ENCODE assay signal across 21 mouse cellular contexts in the genomic region with DNA sequence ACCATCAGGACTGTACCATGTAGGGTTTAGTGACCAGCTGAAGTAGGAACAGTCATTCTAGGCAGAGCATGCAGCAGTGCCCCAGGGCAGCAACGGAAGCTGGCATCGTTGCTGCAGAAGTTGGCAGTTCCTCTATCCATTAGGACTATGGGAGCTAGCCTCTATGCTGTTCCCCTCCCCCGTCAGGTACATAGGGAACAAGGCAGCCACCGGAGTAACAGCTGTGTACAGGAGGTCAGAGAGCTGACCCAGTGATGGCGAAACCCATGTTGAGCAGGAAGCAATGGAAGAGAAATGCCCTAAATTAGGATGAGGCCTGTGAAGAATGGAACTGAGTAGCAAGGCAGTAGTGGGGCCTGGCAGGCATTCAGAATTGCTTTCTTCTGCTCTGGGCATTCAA. TPM values are rescaled to one million over a fixed set of nuclear protein-coding genes. Genes with fewer than 3 reads are reported as not detected.
DNase-seq lines count a peak whose midpoint lies in the region; ATAC-seq and TF ChIP-seq lines count a peak whose summit lies in the region.
"Had no signal": no experiment of that assay in that cellular context is flagged by ENCODE, and none has a peak within 500 bp of the region (broad histone marks: within the 10 kb centered on the region; RNA-seq: fewer than 3 reads in every experiment).

No protein-coding gene starts in this region.

- no peak for DNase-seq in embryonic facial prominence, embryonic 10.5 days (ENCODE audit: low spot score)
- peak; percentile 29 for DNase-seq in lung, postnatal 10 days
- DNase-seq in lung, postnatal 25 days (ENCODE audit: low spot score), result no peak
- peak; percentile 77 for DNase-seq in liver, adult 2 months (ENCODE audit: extremely low read depth, low read depth, low spot score)
- peak; percentile 56 for DNase-seq in liver, postnatal 0 days
- no peak for DNase-seq in spleen, postnatal 14 days (ENCODE audit: low spot score in 2 of 2)
- DNase-seq: adrenal gland, postnatal 14 days; cerebellum, postnatal 25 days; embryo, embryonic 11 days; gastrocnemius, postnatal 36 days; kidney, adult 9 months; right cerebral cortex, adult 18-20 months had no signal

- whole genome bisulfite sequencing in embryonic facial prominence, embryonic 12.5 days, result 62% methylated on average over 5 of the region's 5 CpGs
- 65% methylated on average over 5 of the region's 5 CpGs for WGBS in embryonic facial prominence, embryonic 10.5 days
- WGBS in liver, adult 2 months, result 30% methylated on average over 5 of the region's 5 CpGs
- WGBS in liver, postnatal 0 days (ENCODE audit: insufficient replicate concordance), result 65% methylated on average over 5 of the region's 5 CpGs
- 77% methylated on average over 5 of the region's 5 CpGs for WGBS in forebrain, embryonic 16.5 days

- peaks cover 28% of the 10 kb centered on the region for H3K36me3 ChIP-seq in embryonic facial prominence, embryonic 12.5 days
- H3K36me3 ChIP-seq in embryonic facial prominence, embryonic 10.5 days (replicated peaks), result peaks cover 53% of the 10 kb centered on the region
- H3K36me3 ChIP-seq in liver, adult 2 months (ENCODE audit: control insufficient read depth, insufficient read depth, low read length), result peaks cover 13% of the 10 kb centered on the region
- peaks cover 22% of the 10 kb centered on the region for H3K36me3 ChIP-seq in liver, postnatal 0 days (replicated peaks; ENCODE audit: insufficient read depth, low read length)
- H3K36me3 ChIP-seq in forebrain, embryonic 16.5 days (ENCODE audit: control insufficient read depth, insufficient read depth), result peaks cover 5% of the 10 kb centered on the region; the same call in 1 of the 2 replicates

- no peaks in the 10 kb centered on the region for H3K4me1 ChIP-seq in embryonic facial prominence, embryonic 12.5 days
- H3K4me1 ChIP-seq in embryonic facial prominence, embryonic 10.5 days, result peaks cover 19% of the 10 kb centered on the region
- H3K4me1 ChIP-seq in liver, adult 2 months (ENCODE audit: control insufficient read depth, insufficient read depth, low read length), result no peaks in the 10 kb centered on the region
- H3K4me1 ChIP-seq in liver, postnatal 0 days (ENCODE audit: insufficient read depth), result 0 out of 2 replicates have a peak, but pooled peaks cover 4% of the 10 kb centered on the region
- peaks cover 13% of the 10 kb centered on the region for H3K4me1 ChIP-seq in forebrain, embryonic 16.5 days (replicated peaks; ENCODE audit: control insufficient read depth, insufficient read depth, low read length)
- H3K4me1 ChIP-seq: intestine, embryonic 15.5 days; lung, embryonic 15.5 days; megakaryocyte, embryonic 14.5 days had no signal

- H3K79me2 ChIP-seq in liver, adult 2 months (ENCODE audit: control insufficient read depth, insufficient read depth, low read length), result no peaks in the 10 kb centered on the region

- no peak for ATAC-seq in embryonic facial prominence, embryonic 12.5 days (ENCODE audit: insufficient number of reproducible peaks, insufficient read depth, low FRiP score, low TSS enrichment)
- peak; percentile 98 for ATAC-seq in liver, postnatal 0 days
- no peak for ATAC-seq in forebrain, embryonic 16.5 days
- ATAC-seq: forebrain, embryonic 13.5 days; intestine, embryonic 15.5 days; Patski had no signal

- no peaks in the 10 kb centered on the region for H3K9me3 ChIP-seq in embryonic facial prominence, embryonic 12.5 days
- no peaks in the 10 kb centered on the region for H3K9me3 ChIP-seq in embryonic facial prominence, embryonic 10.5 days
- no peaks in the 10 kb centered on the region for H3K9me3 ChIP-seq in liver, postnatal 0 days (ENCODE audit: low read length)
- H3K9me3 ChIP-seq in forebrain, embryonic 16.5 days (ENCODE audit: control insufficient read depth, low read length), result no peaks in the 10 kb centered on the region
- H3K9me3 ChIP-seq: forebrain, embryonic 13.5 days; hindbrain, embryonic 13.5 days; intestine, embryonic 15.5 days; limb, embryonic 12.5 days; lung, embryonic 15.5 days had no signal

- no peak for TF ChIP-seq CTCF in liver, adult 2 months (IDR thresholded peaks at IDR 0.05; ENCODE audit: low read depth, low read length)
- no peak for TF ChIP-seq CTCF in liver, postnatal 0 days (IDR thresholded peaks at IDR 0.05; ENCODE audit: low read depth)

- H3K27me3 ChIP-seq in embryonic facial prominence, embryonic 12.5 days, result no peaks in the 10 kb centered on the region
- H3K27me3 ChIP-seq in embryonic facial prominence, embryonic 10.5 days (replicated peaks; ENCODE audit: low read depth, poor library complexity, severe bottlenecking), result no peaks in the 10 kb centered on the region
- no peaks in the 10 kb centered on the region for H3K27me3 ChIP-seq in liver, adult 2 months (ENCODE audit: control insufficient read depth, insufficient read depth, low read length)
- H3K27me3 ChIP-seq in liver, postnatal 0 days (ENCODE audit: insufficient read depth, low read length), result no peaks in the 10 kb centered on the region
- H3K27me3 ChIP-seq in forebrain, embryonic 16.5 days (replicated peaks; ENCODE audit: control insufficient read depth, insufficient read depth, low read length), result no peaks in the 10 kb centered on the region
- H3K27me3 ChIP-seq: hindbrain, embryonic 13.5 days; intestine, embryonic 15.5 days; limb, embryonic 12.5 days; lung, embryonic 15.5 days; megakaryocyte, embryonic 14.5 days; Patski had no signal

- no peak for TF ChIP-seq EP300 in liver, postnatal 0 days (IDR thresholded peaks at IDR 0.05; ENCODE audit: low read depth)

- no peak for TF ChIP-seq POLR2A in liver, adult 2 months (IDR thresholded peaks at IDR 0.05; ENCODE audit: extremely low read depth, insufficient read depth, low read length)

- H3K27ac ChIP-seq in embryonic facial prominence, embryonic 12.5 days, result 0 out of 2 replicates have a peak overlapping the region, but pooled peaks have one; percentile 30
- H3K27ac ChIP-seq in embryonic facial prominence, embryonic 10.5 days (replicated peaks), result no peak overlapping the region; the same call in 1 of the 2 replicates
- no peak overlapping the region for H3K27ac ChIP-seq in liver, adult 2 months (replicated peaks; ENCODE audit: insufficient read depth, low read depth, low read length)
- H3K27ac ChIP-seq in liver, postnatal 0 days (ENCODE audit: low read depth), result no peak overlapping the region
- H3K27ac ChIP-seq in forebrain, embryonic 16.5 days (ENCODE audit: low read length), result no peak overlapping the region
- H3K27ac ChIP-seq: forebrain, embryonic 13.5 days; hindbrain, embryonic 13.5 days; intestine, embryonic 15.5 days; lung, embryonic 15.5 days had no signal

- no peak overlapping the region for H3K4me3 ChIP-seq in embryonic facial prominence, embryonic 12.5 days
- no peak overlapping the region for H3K4me3 ChIP-seq in embryonic facial prominence, embryonic 10.5 days
- H3K4me3 ChIP-seq in liver, adult 2 months (ENCODE audit: insufficient read depth, low read depth, low read length), result no peak overlapping the region
- H3K4me3 ChIP-seq in liver, postnatal 0 days (ENCODE audit: low read depth, low read length), result no peak overlapping the region
- no peak overlapping the region for H3K4me3 ChIP-seq in forebrain, embryonic 16.5 days (replicated peaks; ENCODE audit: low read length)
- H3K4me3 ChIP-seq: forebrain, embryonic 13.5 days; hindbrain, embryonic 13.5 days; intestine, embryonic 15.5 days; limb, embryonic 12.5 days; lung, embryonic 15.5 days; megakaryocyte, embryonic 14.5 days had no signal

- H3K9ac ChIP-seq in embryonic facial prominence, embryonic 12.5 days, result no peak overlapping the region
- H3K9ac ChIP-seq in liver, adult 2 months (ENCODE audit: low read depth, low read length), result no peak overlapping the region
- H3K9ac ChIP-seq in liver, postnatal 0 days (replicated peaks), result no peak overlapping the region
- H3K9ac ChIP-seq in forebrain, embryonic 16.5 days (replicated peaks; ENCODE audit: low read depth, low read length), result no peak overlapping the region
- H3K9ac ChIP-seq: forebrain, embryonic 13.5 days; hindbrain, embryonic 13.5 days; intestine, embryonic 15.5 days; limb, embryonic 12.5 days; lung, embryonic 15.5 days had no signal

- no peak overlapping the region for H3K4me2 ChIP-seq in embryonic facial prominence, embryonic 12.5 days (replicated peaks)
- H3K4me2 ChIP-seq in liver, postnatal 0 days (ENCODE audit: low read depth, low read length), result no peak overlapping the region
- no peak overlapping the region for H3K4me2 ChIP-seq in forebrain, embryonic 16.5 days (ENCODE audit: low read length)
- H3K4me2 ChIP-seq: forebrain, embryonic 13.5 days; hindbrain, embryonic 13.5 days; intestine, embryonic 15.5 days; limb, embryonic 12.5 days; lung, embryonic 15.5 days had no signal

RNA-seq across cellular contexts. Expression of a gene that starts 37.3 kb away (rescaled TPM):
- 239 and 256 TPM in 2 replicates for polyA plus RNA-seq in embryonic facial prominence, embryonic 12.5 days (2016; fragmentation: Nextera tagmentation; extraction: Ambion mirVana)
- polyA plus RNA-seq in embryonic facial prominence, embryonic 10.5 days (2016; fragmentation: Nextera tagmentation; extraction: Ambion mirVana), result 234 and 245 TPM in 2 replicates
- 59.7 and 72.8 TPM in 2 replicates for total RNA-seq in liver, adult 2 months (2014; rRNA removed)
- polyA plus RNA-seq in liver, adult 2 months (2012; rRNA removed), result 33.4 and 37.3 TPM in 2 replicates
- polyA plus RNA-seq in liver, postnatal 0 days (2015; fragmentation: Nextera tagmentation; extraction: Ambion mirVana), result 101 and 107 TPM in 2 replicates
- polyA plus RNA-seq in forebrain, embryonic 16.5 days (2015; fragmentation: Nextera tagmentation; extraction: Ambion mirVana), result 316 and 322 TPM in 2 replicates

RNA-seq across cellular contexts. Expression of a gene that starts 53.8 kb away (rescaled TPM):
- 14.3 and 15.7 TPM in 2 replicates for polyA plus RNA-seq in embryonic facial prominence, embryonic 12.5 days (2016; fragmentation: Nextera tagmentation; extraction: Ambion mirVana)
- 13.9 and 14.4 TPM in 2 replicates for polyA plus RNA-seq in embryonic facial prominence, embryonic 10.5 days (2016; fragmentation: Nextera tagmentation; extraction: Ambion mirVana)
- total RNA-seq in liver, adult 2 months (2014; rRNA removed), result 5.4 and 5.6 TPM in 2 replicates
- polyA plus RNA-seq in liver, adult 2 months (2012; rRNA removed), result 4.2 and 4.8 TPM in 2 replicates
- 3.0 and 3.1 TPM in 2 replicates for polyA plus RNA-seq in liver, postnatal 0 days (2015; fragmentation: Nextera tagmentation; extraction: Ambion mirVana)
- 9.3 and 9.8 TPM in 2 replicates for polyA plus RNA-seq in forebrain, embryonic 16.5 days (2015; fragmentation: Nextera tagmentation; extraction: Ambion mirVana)

Comparison
In these comparisons a context has a peak if more than half of its experiments do, and no peak if none do; other contexts are left out.
1. DNase-seq: peak in lung, postnatal 10 days (single experiment), liver, adult 2 months (single experiment) and liver, postnatal 0 days (single experiment); none in embryonic facial prominence, embryonic 10.5 days (single experiment), lung, postnatal 25 days (single experiment) and spleen, postnatal 14 days (0 of 2).